Mouse (Mus musculus) left cerebral cortex, postnatal 14 days (tissue): Measurements from ENCODE around the gene Dixdc1. TPM values are rescaled to one million over a fixed set of nuclear protein-coding genes. Genes with fewer than 3 reads are reported as not detected.

Experiments
- DNase-seq, 2 experiments: peaks; one replicate each; pipeline ENCODE4 v3.0.0; 2021 to 2022; ENCODE audit warnings: low spot score in 2 of 2, mixed read lengths in 1 of 2
- intact Hi-C: fragments of 180-260 bp; cut with DNase I; formaldehyde crosslinking; loops from one replicate; pipeline ENCODE4 v1.15.1; 2025
- total RNA-seq, 2 experiments: library from RNA; stranded (reverse); gene quantifications; 2 replicates each; pipeline ENCODE4 v1.2.3; 2021

The Dixdc1 gene
- total RNA-seq, 2 experiments from 2014 or later: 72.5 to 79.2 TPM

GRCm38 (mm10) chr9:50711337-50711736 lies 28.0 kb downstream of the Dixdc1 start:
- intact Hi-C loops: no loop called here
- DNase-seq: no peak

GRCm38 (mm10) chr9:50709108-50709507 lies 30.2 kb downstream of the Dixdc1 start:
- peak in 1 of 2 experiments; percentile 34 for DNase-seq
- intact Hi-C loops: no loop called here

GRCm38 (mm10) chr9:50704907-50705306 lies 34.4 kb downstream of the Dixdc1 start:
- DNase-seq: no peak
- intact Hi-C loops: no loop called here

DNA sequence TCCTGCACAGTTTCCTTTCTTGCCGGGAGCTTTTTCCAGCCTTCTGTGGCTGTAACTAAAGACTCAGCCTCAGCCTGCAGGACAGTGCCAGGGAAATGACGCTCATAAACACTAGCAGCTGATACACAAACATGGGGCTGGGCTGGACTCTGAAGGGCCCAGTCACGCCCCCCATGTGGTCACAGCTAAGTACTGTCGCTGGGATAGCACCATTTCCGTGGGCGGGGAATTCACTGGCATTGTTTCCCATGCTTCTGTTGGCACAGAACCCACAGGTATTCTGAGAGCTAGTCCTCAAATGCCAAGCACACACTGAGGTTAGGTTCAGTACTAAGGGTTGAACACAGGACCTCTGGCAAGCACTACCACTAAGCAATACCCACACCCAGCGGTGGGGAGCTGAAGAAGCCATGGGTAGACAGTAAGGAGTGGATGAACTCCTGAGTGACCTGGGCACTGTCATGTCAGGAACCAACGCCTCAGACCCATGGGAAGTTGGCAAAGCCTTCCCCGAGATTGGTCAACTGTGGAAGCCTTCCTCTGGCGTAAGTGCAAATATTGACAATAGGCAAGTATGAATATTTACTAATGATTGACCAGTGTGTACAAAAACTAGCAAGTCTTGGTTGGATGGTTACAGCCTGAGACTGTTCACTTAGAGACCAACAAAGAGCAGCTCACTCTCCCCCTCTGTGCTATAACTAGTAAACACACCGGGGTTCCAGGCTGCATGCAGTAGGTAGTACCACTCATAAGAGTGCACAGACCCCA lies 38.2 kb downstream of the Dixdc1 start:
- intact Hi-C loops: no loop called here

GRCm38 (mm10) chr9:50698418-50699409 lies 40.6 kb downstream of the Dixdc1 start:
- intact Hi-C loops: loop anchor here (5.0 kb wide), 3 partner anchors 34 to 69 kb away; partner anchors contain the start of genes Cryab, Fdxacb1 and Hspb2
- DNase-seq: peak; percentile 40 to 41

More for the DNA sequence above, 38.2 kb downstream of the Dixdc1 start:
- DNase-seq: peak in 1 of 2 experiments; percentile 55

DNA sequence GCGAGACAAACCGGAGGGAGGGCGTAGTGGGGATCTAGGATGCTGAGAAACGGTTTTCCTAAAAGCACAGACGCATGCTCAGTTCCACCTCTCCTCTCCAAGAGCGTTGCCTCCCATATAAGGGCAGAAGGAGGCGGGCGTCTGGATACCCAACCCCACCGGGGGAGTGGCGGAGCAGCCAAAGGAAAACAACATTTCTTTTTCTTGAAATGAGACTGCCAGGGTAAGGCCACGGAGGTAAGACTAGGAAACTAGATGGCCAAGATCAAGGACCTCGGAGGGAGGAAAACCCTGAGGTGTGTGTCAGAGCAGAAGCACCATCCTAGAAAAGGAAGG lies 41.6 kb downstream of the Dixdc1 start:
- intact Hi-C loops: loop anchor here (5.0 kb wide), 3 partner anchors 35 to 70 kb away; partner anchors contain the start of genes Cryab, Fdxacb1 and Hspb2
- peak; percentile 82 to 86 for DNase-seq

DNA sequence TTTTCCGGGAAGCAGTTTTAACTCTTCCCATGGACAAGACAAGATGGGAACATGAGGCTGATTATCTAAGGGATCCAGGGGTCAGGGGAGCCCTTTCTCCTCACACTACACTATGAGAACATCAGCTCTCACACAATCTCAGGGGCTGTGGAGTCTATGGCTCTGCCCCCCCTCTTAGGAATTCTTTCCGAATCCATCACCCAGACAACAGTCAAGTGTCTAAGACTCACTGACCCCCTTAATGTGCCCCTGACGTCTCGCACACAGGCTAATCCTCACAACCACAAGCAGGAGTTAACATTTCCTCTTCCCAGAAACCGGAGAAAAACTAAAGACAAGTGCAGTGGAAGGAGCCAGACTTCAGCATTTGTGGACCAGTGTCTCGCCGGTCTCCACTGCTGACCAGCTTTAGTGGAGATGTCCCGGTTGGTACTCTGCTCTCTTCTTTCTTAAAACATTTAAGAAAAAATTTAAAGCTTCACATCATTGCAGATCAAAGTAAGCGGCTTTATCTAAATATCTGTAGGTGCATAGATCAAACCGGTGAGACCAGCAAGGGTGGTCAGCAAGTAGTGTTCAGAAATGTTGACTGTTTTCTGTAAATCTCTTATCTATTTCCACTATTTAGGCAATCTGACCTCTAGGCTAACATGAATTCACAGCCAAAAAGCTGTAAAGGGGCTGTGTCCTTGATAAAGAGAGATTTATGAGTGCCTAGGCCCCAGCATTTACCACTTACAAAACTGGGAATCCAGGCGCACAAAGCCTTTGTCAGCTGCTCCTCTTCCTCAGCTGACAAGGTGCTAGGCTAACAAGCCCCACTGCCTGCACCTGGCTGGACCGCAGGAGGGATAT lies 42.2 kb downstream of the Dixdc1 start:
- intact Hi-C loops: loop anchor here (5.0 kb wide), 3 partner anchors 35 to 70 kb away; partner anchors contain the start of genes Cryab, Fdxacb1 and Hspb2
- DNase-seq: no peak

DNA sequence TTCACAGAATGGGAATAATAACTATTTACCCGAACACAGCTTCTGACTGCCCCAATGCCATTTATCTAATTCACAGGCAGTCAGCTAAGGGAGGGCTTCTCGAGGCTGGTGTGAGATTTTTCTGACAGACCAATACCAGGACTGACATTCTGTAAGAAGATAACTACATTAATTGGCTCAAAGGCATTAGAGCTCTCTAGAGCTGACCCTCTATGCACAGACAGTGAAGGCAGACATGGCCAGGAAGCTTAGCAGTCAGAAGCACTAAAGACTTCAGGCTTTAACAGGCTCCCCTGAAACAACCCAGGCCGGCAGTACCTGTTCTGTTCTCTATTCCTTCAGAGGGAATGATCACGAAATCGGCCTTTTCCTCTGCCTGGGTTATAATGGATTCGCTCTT lies 44.2 kb downstream of the Dixdc1 start:
- no peak for DNase-seq
- intact Hi-C loops: loop anchor here (5.0 kb wide), 3 partner anchors 37 to 72 kb away; partner anchors contain the start of genes Cryab, Fdxacb1 and Hspb2

GRCm38 (mm10) chr9:50693631-50694030 lies 45.7 kb downstream of the Dixdc1 start:
- intact Hi-C loops: no loop called here
- peak; percentile 40 to 45 for DNase-seq

DNA sequence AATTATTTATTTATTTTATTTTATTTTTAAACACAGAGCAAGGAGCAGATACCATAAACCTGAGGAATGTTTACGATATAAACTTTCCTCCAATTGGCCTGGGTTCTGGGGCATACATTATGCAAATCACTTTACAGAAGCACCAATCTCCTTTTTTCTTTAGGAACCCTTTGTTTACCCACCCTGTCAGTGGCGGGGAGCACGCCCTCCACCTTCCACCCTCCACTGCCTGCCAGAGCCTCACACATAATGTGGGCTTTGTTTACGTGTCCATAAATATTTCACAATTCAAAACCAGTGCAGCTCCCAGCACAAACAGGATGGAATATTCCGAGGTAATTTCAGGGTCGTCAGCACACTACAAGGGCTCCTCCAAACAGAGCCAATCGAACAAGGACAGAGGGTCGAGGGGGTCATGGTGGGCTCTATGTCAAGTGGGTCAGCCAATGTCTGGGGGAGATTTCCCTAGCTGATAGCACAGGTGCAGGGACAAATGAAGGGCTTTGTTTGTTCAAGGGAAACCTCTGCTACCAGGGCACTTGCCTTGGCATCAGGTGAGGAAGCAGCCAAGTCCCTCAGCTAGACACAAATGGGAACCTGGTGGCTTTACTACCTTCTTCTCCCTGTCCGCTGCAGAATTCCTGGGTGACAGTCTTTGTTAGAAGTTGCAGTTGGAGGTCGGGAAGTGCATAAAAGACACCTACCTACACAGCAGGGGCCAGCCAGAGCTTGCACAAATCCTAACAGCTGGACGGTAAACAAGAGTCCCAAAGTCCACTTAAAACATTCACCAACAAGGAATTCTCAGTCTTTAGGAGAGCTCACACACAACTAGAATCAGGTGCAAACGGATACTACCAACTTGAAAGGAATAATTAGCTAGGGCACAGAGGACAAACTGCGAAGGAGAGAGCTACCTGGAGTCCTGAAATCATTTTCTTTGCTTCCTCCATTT lies 46.4 kb downstream of the Dixdc1 start:
- DNase-seq: no peak
- intact Hi-C loops: no loop called here

- DNase-seq: no peak
- intact Hi-C loops: no loop called here
Measured at GRCm38 (mm10) chr9:50686866-50687652, 52.3 kb downstream of the Dixdc1 start.

- no peak for DNase-seq
- intact Hi-C loops: no loop called here
Measured at GRCm38 (mm10) chr9:50681727-50682126, 57.6 kb downstream of the Dixdc1 start.

DNA sequence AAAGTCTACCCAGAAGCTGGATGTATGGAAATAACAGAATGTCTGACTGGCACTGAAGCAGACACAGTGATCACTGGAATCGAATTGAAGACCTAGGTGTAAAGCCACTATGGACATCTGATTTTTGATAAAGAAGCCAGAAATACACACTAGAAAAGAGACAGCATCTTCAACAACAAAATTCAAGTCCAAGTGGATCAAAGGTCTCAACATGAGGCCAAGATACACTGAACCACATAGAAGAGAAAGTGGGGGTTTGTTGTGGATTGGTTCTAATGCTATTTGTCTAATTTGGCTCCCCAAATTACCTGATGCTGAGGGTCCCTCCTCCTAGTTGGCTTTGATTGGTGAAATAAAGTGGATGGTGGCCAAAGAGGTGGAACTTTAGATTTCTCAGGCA lies 59.9 kb downstream of the Dixdc1 start:
- intact Hi-C loops: no loop called here
- DNase-seq: no peak

DNA sequence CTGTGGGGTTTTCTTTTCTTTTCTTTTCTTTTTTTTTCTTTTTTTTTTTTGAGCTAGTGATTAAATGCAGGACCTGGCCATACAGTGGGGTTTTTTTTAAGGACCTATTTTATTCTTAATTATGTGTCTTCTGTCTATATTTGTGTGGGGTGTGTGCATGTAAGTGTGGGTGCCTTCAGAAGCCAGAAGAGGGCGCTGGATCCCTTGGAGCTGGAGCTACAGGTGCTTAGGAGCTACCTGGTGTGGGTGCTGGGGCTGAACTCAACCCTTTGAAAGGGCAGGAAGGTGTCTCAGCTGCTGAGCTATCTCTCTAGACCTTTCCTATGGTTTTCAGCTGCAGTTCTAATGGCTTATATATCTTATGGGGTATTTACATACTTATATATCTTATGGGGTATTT lies 64.5 kb downstream of the Dixdc1 start:
- intact Hi-C loops: no loop called here

GRCm38 (mm10) chr9:50670690-50671089 lies 68.6 kb downstream of the Dixdc1 start:
- peak; percentile 59 to 66 for DNase-seq
- intact Hi-C loops: no loop called here

More for the DNA sequence above, 64.5 kb downstream of the Dixdc1 start:
- DNase-seq: no peak

- no peak for DNase-seq
- intact Hi-C loops: no loop called here
Measured at GRCm38 (mm10) chr9:50667579-50668498, 71.5 kb downstream of the Dixdc1 start.
